Mouse (Mus musculus): ENCODE data around the gene Lhx9.

The Lhx9 gene

DNA sequence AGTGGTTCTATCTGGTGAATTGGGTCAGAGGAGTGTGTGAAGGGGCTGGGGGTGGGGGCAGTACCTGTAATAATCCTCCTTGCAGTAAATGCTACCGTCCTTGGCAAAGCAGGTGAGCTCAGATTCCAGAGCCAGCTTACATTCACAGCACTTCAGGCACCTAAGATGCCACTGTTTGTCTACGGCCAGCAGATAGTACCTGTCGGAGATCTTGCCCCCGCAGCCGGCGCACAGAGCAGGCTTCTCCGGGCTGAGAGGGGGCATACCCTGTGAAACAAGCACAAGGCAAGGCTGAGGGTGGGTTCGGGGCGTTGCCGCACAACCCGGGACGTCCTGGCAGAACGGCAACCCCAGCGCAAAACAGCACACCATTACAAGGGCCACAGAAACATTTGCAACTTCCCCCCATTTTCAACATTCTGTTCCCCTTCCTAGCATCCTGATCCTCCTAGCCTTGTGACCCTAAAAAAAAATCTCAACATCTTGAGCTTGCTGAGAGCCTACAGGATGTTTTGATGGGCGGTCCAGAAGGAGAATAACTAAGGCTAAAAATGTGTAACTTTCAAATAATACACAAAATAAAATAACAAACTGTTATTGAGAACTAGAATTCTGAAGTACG, 8.5 kb downstream of the Lhx9 start:
- DNase-seq (ENCODE audit: low spot score): no peak

DNA sequence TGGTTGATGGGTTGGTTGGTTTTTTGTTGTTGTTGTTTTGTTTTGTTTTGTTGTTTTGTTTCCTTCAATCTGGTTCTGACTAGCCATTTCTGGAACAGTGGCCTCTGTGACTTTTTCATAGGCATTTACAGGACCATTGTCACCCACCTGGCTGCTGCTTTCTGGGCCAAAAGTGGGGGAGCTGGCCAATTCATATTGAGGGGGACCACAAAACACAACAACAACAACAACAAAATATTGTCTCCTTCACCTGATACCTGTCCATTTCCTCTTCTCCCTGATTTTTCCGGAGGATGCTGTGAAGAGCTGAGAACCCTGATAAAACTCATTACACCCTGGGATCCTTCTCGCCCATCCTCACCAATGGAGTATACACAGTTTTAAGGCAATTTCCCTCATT, 9.1 kb downstream of the Lhx9 start:
- no peak for DNase-seq (ENCODE audit: low spot score)

- peak; percentile 54 for DNase-seq (ENCODE audit: low spot score)
Observed at GRCm38 (mm10) chr1:138837786-138838743, 10.3 kb downstream of the Lhx9 start.

DNA sequence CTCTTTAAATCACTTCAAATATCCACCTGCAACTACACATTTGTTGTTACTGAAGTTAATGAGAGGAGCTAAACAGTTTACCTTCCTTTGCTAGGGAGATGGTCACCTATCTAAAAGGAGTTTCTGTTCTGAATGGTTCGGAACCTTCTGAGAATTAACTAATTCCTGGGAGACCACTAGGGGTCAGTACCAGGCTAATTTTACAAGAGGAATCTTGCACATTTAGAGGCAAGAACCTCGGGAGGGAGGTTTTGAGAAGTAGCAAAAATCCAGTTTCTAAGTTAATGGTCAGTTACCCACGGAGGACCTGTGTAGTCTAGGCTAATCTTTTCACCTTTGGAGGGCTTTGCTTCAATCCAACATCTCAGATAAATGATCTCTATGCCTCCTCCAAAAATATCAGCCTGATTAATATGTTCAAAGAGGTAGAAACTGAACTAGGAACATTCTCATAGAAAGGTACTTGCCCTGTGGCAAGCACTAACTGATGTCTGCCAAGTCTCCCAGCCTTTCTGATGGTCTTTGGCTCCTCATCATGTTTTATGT, 12.9 kb downstream of the Lhx9 start:
- peak; percentile 80 for DNase-seq (ENCODE audit: low spot score)

GRCm38 (mm10) chr1:138831309-138831708, 17.1 kb downstream of the Lhx9 start:
- DNase-seq (ENCODE audit: low spot score): peak; percentile 62

- no peak for DNase-seq (ENCODE audit: low spot score)
Observed at GRCm38 (mm10) chr1:138826841-138827240, 21.5 kb downstream of the Lhx9 start.

- DNase-seq (ENCODE audit: low spot score): no peak
Observed at GRCm38 (mm10) chr1:138822985-138823322, 25.4 kb downstream of the Lhx9 start.

- DNase-seq (ENCODE audit: low spot score): no peak
Observed at GRCm38 (mm10) chr1:138822255-138822984, 26.0 kb downstream of the Lhx9 start.

DNA sequence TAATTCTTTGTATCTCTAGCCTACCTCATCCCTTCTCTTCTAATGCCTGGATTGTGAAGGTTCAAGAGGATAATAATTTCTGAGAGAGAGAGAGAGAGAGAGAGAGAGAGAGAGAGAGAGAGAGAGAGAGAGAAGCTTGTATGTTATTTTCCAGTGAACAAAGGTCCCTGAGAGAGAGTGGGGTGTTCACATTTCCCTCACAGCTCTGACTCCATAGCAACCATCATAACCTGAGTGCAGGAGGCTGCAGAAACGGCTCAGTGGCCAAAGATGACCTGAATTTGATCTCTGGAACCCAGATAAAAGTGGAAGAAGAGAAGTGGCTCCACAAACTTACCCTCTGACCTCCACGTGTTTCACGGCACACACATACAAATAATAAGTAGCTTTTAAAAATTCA, 46.6 kb downstream of the Lhx9 start:
- DNase-seq (ENCODE audit: low spot score): peak; percentile 44

- DNase-seq (ENCODE audit: low spot score): peak; percentile 49
Observed at GRCm38 (mm10) chr1:138801296-138801695, 47.1 kb downstream of the Lhx9 start.

GRCm38 (mm10) chr1:138799692-138800314, 48.6 kb downstream of the Lhx9 start:
- DNase-seq (ENCODE audit: low spot score): no peak

DNA sequence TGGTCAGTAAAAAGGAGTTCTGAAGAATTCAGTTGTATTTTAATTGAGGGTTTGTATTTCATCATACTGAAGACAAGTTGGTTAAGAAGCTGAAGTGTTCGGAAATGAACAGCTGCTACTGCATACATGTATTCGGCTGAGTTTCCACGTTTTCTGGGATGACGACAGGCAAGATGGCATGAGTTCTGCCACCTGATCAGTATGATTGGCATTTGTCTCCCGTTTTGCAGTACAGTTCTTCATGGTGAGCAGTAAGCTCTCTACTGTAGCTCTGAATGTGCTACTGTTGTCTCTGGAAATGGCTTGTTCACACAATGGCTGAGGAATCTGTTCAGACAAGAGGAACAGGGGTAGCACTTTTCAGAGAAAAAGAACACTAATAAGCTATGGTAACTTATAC, 50.3 kb downstream of the Lhx9 start:
- no peak for DNase-seq (ENCODE audit: low spot score)

DNA sequence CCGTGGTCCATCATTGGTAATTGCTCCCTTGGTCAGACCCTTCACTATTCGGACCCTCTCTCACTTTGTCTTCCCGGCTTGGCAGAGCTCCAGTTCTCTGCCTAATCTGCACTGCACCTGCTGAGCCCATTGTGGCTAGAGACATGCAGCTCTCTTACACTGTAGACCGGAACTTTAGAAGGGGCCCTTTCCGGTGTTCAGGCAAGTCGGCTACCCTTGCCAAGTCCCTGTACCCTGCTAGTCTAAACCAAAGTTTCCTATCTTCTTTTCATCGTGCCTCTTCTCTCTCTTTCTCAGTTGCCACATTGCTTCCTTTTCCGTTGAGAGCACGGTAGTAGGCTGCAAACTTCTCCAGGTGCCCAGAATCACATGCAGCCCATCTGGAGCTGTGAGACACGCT, 62.5 kb downstream of the Lhx9 start:
- no peak for DNase-seq (ENCODE audit: low spot score)

DNA sequence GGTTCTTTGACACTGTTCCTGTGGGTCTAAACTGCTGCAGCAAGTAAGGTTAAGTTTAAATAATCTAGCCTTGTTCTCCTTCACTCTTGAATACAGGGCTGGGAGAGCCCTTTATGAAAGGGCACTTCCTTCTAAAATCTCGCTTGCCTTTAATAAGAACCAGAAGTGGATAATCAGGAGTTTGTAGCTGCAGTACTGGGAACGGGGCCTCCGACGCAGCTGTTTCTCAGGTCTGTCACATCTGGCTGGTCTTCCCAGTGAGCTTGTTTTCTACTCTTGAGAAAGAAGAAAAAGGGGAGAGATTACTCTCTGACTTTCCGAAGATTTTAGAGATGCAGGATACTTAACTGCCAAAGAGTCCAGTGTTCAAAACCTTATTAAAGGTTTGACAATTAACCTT, 64.4 kb downstream of the Lhx9 start:
- no peak for DNase-seq (ENCODE audit: low spot score)

All from retina, embryonic 14.5 days (tissue).